Mouse (Mus musculus) CH12.LX (cell line): ENCODE data around the gene Zmym3.

ENCODE experiments used
- CTCF ChIP-seq, 2 experiments: IDR thresholded peaks in 1 of 2; conservative IDR thresholded peaks in 1 of 2; 2 replicates each; pipeline ENCODE4 v1.5.1; 2011 to 2012; ENCODE audit warnings: low read depth in 2 of 2, low read length in 2 of 2, improper control_type of control experiment in 1 of 2, inconsistent platforms in 1 of 2, mild to moderate bottlenecking in 1 of 2, moderate library complexity in 1 of 2
- E2F4 ChIP-seq: IDR thresholded peaks from 2 replicates; pipeline ENCODE4 v1.6.1; 2011; ENCODE audit warnings: low read depth, low read length, improper control_type of control experiment; ENCODE audit not compliant: insufficient replicate concordance
- ELF1 ChIP-seq: IDR thresholded peaks from 2 replicates; pipeline ENCODE4 v1.6.1; 2014; ENCODE audit warnings: low read depth, mild to moderate bottlenecking, inconsistent platforms, low read length, improper control_type of control experiment
- EP300 ChIP-seq: IDR thresholded peaks from 2 replicates; pipeline ENCODE4 v1.6.1; 2011; ENCODE audit warnings: low read length, improper control_type of control experiment
- JUND ChIP-seq: conservative IDR thresholded peaks from 2 replicates; pipeline ENCODE4 v1.6.1; 2011; ENCODE audit warnings: low read depth, low read length, improper control_type of control experiment
- MAFK ChIP-seq: IDR thresholded peaks from 2 replicates; pipeline ENCODE4 v1.6.1; 2011; ENCODE audit warnings: low read length, improper control_type of control experiment; ENCODE audit not compliant: insufficient replicate concordance
- MAX ChIP-seq: IDR thresholded peaks from 2 replicates; pipeline ENCODE4 v1.6.1; 2011; ENCODE audit warnings: low read length, improper control_type of control experiment
- MXI1 ChIP-seq: IDR thresholded peaks from 2 replicates; pipeline ENCODE4 v1.6.1; 2011; ENCODE audit warnings: mild to moderate bottlenecking, low read depth, low read length, improper control_type of control experiment
- POLR2A ChIP-seq: IDR thresholded peaks from 2 replicates; pipeline ENCODE4 v1.6.1; 2011; ENCODE audit warnings: low read depth, mild to moderate bottlenecking, improper control_type of control experiment, low read length
- ZC3H11A ChIP-seq: IDR thresholded peaks from 2 replicates; pipeline ENCODE4 v1.6.1; 2012; ENCODE audit warnings: low read depth, mild to moderate bottlenecking, inconsistent platforms, low read length, improper control_type of control experiment
- ZNF384 ChIP-seq: IDR thresholded peaks from 2 replicates; pipeline ENCODE4 v1.6.1; 2012; ENCODE audit warnings: low read depth, low read length, improper control_type of control experiment, inconsistent platforms

DNA sequence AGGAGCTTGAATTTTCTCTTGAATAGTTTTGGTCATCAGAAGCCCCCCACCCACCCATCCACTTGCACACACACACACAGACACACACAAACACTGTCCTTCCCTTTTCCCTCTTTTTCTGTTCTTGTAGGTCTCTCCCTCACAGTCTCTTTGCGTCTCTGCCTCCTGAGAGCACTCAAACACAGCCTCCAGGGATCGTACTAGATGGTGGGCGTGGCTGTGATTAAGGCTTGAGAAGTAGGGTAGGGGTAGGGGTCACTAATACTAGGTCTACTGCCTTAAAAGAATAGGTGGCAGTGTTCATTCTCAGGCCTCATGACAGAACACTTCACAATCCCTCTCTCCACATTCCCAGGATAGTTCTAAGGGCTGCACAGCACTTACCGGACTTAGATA is at the start of gene Zmym3:
- TF ChIP-seq CTCF (conservative IDR thresholded peaks at IDR 0.05 in 1 of 2, IDR thresholded peaks at IDR 0.05 in 1 of 2; ENCODE audit: low read depth in 2 of 2, low read length in 2 of 2) (no peak), ELF1 (no peak), POLR2A (no peak), E2F4 (no peak), MAFK (no peak), ZNF384 (no peak), MXI1 (no peak), MAX (no peak), ZC3H11A (no peak), EP300 (no peak), JUND (no peak)
